Mouse (Mus musculus): ENCODE measurements around the gene Hoxa10. TPM values are rescaled to one million over a fixed set of nuclear protein-coding genes. Genes with fewer than 3 reads are reported as not detected.

Gene Hoxa10
- polyA plus RNA-seq, 1 experiment, result not detected

DNA sequence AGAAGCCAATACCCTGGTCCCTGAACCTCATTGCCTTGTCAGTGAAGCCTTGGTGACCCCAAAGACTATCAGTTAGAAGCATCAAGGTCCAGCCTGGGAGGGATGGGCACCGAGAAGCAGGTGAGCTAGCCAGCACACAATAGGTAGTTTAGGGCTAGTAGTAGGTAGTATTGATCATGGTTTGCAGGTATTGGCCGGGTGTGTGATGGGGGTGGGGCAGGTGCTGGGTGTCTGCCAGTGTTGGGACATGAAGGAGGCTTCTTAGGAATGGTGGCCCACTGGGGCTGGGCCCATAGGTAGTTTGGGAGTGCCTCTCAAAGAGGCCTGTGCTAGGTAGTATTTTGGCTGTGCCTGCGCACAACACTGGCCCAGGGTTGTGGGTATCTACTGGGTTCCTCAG is 25.6 kb downstream of the Hoxa10 start:
- no peak overlapping the region for H3K27ac ChIP-seq (ENCODE audit: insufficient read depth, low read length)
- no peaks in the 10 kb centered on the region for H3K4me1 ChIP-seq (ENCODE audit: control insufficient read depth, insufficient read depth, low read length)
- H3K9ac ChIP-seq (ENCODE audit: low read depth, poor library complexity, severe bottlenecking), result no peak overlapping the region
- no peaks in the 10 kb centered on the region for H3K9me3 ChIP-seq (replicated peaks; ENCODE audit: control insufficient read depth, insufficient read depth, low read length, poor library complexity, severe bottlenecking)
- H3K27me3 ChIP-seq (ENCODE audit: control insufficient read depth, insufficient read depth, low read length, poor library complexity, severe bottlenecking), result peaks cover 52% of the 10 kb centered on the region
- H3K4me3 ChIP-seq (ENCODE audit: low read depth, low read length), result no peak overlapping the region
- no peaks in the 10 kb centered on the region for H3K36me3 ChIP-seq (ENCODE audit: control insufficient read depth, insufficient read depth, low read length, poor library complexity, severe bottlenecking)
- TF ChIP-seq CTCF (IDR thresholded peaks at IDR 0.05; ENCODE audit: low read depth, low read length) (no peak), POLR2A (IDR thresholded peaks at IDR 0.05; ENCODE audit: insufficient read depth, low read length) (no peak), EP300 (IDR thresholded peaks at IDR 0.05; ENCODE audit: insufficient read depth, low read depth, low read length) (no peak)

DNA sequence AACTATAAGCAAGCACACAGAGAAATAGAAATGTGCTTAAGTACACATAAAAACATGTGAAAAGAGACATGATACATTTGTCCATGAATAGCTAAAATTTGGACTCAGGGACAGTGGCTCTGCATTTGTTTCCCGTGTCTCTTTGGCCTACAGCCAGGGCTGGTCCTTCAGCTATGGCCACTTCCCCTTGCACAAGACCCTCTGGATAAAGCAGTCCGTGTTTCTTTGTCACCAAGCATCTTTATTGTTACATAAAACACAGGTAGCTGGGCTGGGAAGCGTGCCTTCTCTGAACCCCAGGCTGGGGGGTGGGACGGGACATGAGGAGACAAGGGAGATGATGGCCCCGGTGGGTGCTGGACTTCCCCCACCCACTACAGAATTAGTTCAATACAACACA is 26.4 kb downstream of the Hoxa10 start:
- Histone ChIP-seq H3K27ac (ENCODE audit: insufficient read depth, low read length) (no peak overlapping the region), H3K27me3 (ENCODE audit: control insufficient read depth, insufficient read depth, low read length, poor library complexity, severe bottlenecking) (peaks cover 55% of the 10 kb centered on the region), H3K9ac (ENCODE audit: low read depth, poor library complexity, severe bottlenecking) (no peak overlapping the region), H3K4me1 (ENCODE audit: control insufficient read depth, insufficient read depth, low read length) (no peaks in the 10 kb centered on the region), H3K9me3 (replicated peaks; ENCODE audit: control insufficient read depth, insufficient read depth, low read length, poor library complexity, severe bottlenecking) (no peaks in the 10 kb centered on the region), H3K4me3 (ENCODE audit: low read depth, low read length) (no peak overlapping the region), H3K36me3 (ENCODE audit: control insufficient read depth, insufficient read depth, low read length, poor library complexity, severe bottlenecking) (no peaks in the 10 kb centered on the region)
- no peak for TF ChIP-seq EP300 (IDR thresholded peaks at IDR 0.05; ENCODE audit: insufficient read depth, low read depth, low read length)
- no peak for TF ChIP-seq POLR2A (IDR thresholded peaks at IDR 0.05; ENCODE audit: insufficient read depth, low read length)
- TF ChIP-seq CTCF (IDR thresholded peaks at IDR 0.05; ENCODE audit: low read depth, low read length), result no peak

DNA sequence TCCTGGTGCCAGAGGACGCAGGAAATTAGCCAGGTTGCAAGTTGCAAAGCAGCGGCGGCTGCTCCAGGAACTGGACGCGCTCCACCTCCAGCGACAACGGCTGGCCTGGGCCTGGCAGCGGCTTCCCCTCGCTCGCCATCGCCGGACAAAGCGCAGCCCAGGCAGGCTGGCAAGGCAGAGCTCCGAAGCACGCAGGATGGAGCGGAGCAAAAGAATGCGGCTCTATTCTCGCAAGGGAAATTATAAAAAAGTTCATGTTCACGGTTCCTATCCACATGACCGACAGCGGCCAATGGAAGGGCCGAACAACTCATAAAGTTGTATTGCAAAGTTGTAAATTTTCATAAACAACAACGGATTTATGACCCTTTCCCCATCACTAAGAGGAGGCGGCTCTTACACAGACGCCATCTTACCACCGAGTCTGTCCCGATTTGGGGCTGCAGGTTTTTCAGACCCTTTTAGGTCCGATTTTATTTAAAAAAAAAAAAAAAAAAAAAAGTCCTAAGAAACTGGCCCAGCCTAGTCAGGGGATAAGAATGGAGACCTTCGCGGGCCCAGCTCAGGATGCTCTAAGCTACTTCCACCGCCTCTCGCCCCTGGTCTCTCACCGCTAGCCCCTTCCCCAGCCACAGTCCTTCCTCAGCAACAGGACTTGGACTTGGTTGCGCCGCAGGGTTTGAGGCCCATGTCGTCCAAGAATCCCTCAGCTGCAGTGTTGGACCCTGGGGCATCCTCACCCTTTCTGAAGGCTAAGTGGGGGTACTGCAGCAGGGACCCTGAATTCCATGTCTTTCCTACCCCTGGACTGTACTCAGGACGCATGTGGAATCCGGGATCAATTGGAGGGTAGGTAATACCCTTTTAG is 27.3 kb downstream of the Hoxa10 start, which contains the start of the genes Hoxa3 and Gm28308:
Hoxa3 (minus strand) TSS at position 218 of the 868 bp plus-strand sequence.
Gm28308 (minus strand) TSS at position 221 of the 868 bp plus-strand sequence.
- peaks cover 49% of the 10 kb centered on the region for H3K27me3 ChIP-seq (ENCODE audit: control insufficient read depth, insufficient read depth, low read length, poor library complexity, severe bottlenecking)
- H3K36me3 ChIP-seq (ENCODE audit: control insufficient read depth, insufficient read depth, low read length, poor library complexity, severe bottlenecking), result no peaks in the 10 kb centered on the region
- no peak within 1 kb of the TSS for H3K27ac ChIP-seq (ENCODE audit: insufficient read depth, low read length)
- no peaks in the 10 kb centered on the region for H3K4me1 ChIP-seq (ENCODE audit: control insufficient read depth, insufficient read depth, low read length)
- H3K9ac ChIP-seq (ENCODE audit: low read depth, poor library complexity, severe bottlenecking), result no peak within 1 kb of the TSS
- TF ChIP-seq EP300 (IDR thresholded peaks at IDR 0.05; ENCODE audit: insufficient read depth, low read depth, low read length) (no peak), POLR2A (IDR thresholded peaks at IDR 0.05; ENCODE audit: insufficient read depth, low read length) (no peak), CTCF (IDR thresholded peaks at IDR 0.05; ENCODE audit: low read depth, low read length) (no peak)
- H3K4me3 ChIP-seq (ENCODE audit: low read depth, low read length), result 0 out of 2 replicates have a peak within 1 kb of the TSS, but pooled peaks have one; percentile 9
- no peaks in the 10 kb centered on the region for H3K9me3 ChIP-seq (replicated peaks; ENCODE audit: control insufficient read depth, insufficient read depth, low read length, poor library complexity, severe bottlenecking)

DNA sequence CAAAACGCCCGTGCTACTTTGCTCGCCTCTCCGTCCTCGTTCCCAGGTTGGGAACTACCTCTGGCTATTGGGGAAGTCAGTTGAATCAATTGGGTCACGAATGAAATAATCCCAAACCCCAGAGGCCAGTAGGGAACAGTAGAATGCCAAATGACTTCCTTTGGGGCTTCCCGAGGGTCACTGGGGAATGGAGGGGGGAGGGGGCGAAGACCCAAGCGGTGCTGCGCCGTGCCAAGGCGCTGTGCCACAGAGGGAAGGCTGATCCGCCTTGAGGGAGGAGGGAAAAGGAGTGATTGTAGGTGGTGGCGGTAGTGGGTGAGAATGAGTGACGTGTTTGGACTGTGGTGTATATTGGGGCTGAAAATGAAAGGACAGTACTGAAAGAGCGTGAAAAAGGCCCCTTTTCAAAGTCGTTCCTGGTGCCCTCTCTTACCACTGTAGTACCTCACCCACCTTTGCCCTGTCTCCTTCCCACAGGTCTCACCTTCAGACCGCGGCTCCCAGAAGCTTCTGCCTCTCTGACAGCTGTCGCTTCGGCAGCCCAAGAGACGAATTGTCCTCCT is 28.0 kb downstream of the Hoxa10 start:
- Histone ChIP-seq H3K27me3 (ENCODE audit: control insufficient read depth, insufficient read depth, low read length, poor library complexity, severe bottlenecking) (peaks cover 46% of the 10 kb centered on the region), H3K9ac (ENCODE audit: low read depth, poor library complexity, severe bottlenecking) (no peak overlapping the region), H3K4me3 (ENCODE audit: low read depth, low read length) (no peak overlapping the region)

DNA sequence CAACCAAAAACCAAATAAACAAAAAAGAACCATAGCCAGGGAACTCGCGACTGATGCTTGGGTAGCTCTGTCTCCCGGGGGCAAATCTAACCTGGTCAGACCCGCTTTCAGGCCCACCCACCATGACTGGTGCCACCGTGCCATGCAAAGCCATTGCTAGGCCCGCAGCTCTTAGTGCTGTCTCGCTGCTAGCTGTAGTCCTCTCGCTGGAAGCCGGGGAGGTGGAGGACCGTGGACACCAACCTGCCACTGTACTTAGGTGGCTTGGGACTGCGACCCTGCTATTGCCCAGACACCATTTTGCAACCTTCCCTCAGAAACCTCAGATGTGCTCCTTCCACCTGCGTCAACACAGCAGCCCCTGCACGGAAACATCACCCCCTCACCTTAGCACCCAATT is 28.7 kb downstream of the Hoxa10 start:
- H3K27ac ChIP-seq (ENCODE audit: insufficient read depth, low read length), result no peak overlapping the region
- no peaks in the 10 kb centered on the region for H3K9me3 ChIP-seq (replicated peaks; ENCODE audit: control insufficient read depth, insufficient read depth, low read length, poor library complexity, severe bottlenecking)
- peaks cover 47% of the 10 kb centered on the region for H3K27me3 ChIP-seq (ENCODE audit: control insufficient read depth, insufficient read depth, low read length, poor library complexity, severe bottlenecking)
- H3K4me1 ChIP-seq (ENCODE audit: control insufficient read depth, insufficient read depth, low read length), result no peaks in the 10 kb centered on the region
- no peak overlapping the region for H3K9ac ChIP-seq (ENCODE audit: low read depth, poor library complexity, severe bottlenecking)
- TF ChIP-seq EP300 (IDR thresholded peaks at IDR 0.05; ENCODE audit: insufficient read depth, low read depth, low read length) (no peak), POLR2A (IDR thresholded peaks at IDR 0.05; ENCODE audit: insufficient read depth, low read length) (no peak), CTCF (IDR thresholded peaks at IDR 0.05; ENCODE audit: low read depth, low read length) (no peak)
- H3K4me3 ChIP-seq (ENCODE audit: low read depth, low read length), result no peak overlapping the region
- H3K36me3 ChIP-seq (ENCODE audit: control insufficient read depth, insufficient read depth, low read length, poor library complexity, severe bottlenecking), result no peaks in the 10 kb centered on the region

More for the DNA sequence above, 28.0 kb downstream of the Hoxa10 start:
- no peaks in the 10 kb centered on the region for H3K36me3 ChIP-seq (ENCODE audit: control insufficient read depth, insufficient read depth, low read length, poor library complexity, severe bottlenecking)
- no peak overlapping the region for H3K27ac ChIP-seq (ENCODE audit: insufficient read depth, low read length)
- no peaks in the 10 kb centered on the region for H3K9me3 ChIP-seq (replicated peaks; ENCODE audit: control insufficient read depth, insufficient read depth, low read length, poor library complexity, severe bottlenecking)
- no peak for TF ChIP-seq CTCF (IDR thresholded peaks at IDR 0.05; ENCODE audit: low read depth, low read length)
- TF ChIP-seq EP300 (IDR thresholded peaks at IDR 0.05; ENCODE audit: insufficient read depth, low read depth, low read length), result no peak
- TF ChIP-seq POLR2A (IDR thresholded peaks at IDR 0.05; ENCODE audit: insufficient read depth, low read length), result no peak
- no peaks in the 10 kb centered on the region for H3K4me1 ChIP-seq (ENCODE audit: control insufficient read depth, insufficient read depth, low read length)

All from ES-Bruce4 (cell line).